Mouse (Mus musculus): ENCODE data around the gene Sptb. TPM values are rescaled to one million over a fixed set of nuclear protein-coding genes. Genes with fewer than 3 reads are reported as not detected.

Gene Sptb
- total RNA-seq, 2 experiments from 2014 or later, result 18.7 to 59.4 TPM

- no peak for DNase-seq
Measured at GRCm38 (mm10) chr12:76673794-76674222, 36.5 kb downstream of the Sptb start.

GRCm38 (mm10) chr12:76672008-76672407, 38.3 kb downstream of the Sptb start:
- DNase-seq, result no peak

GRCm38 (mm10) chr12:76670533-76671086, 39.7 kb downstream of the Sptb start:
- no peak for DNase-seq

GRCm38 (mm10) chr12:76669956-76670530, 40.3 kb downstream of the Sptb start:
- no peak for DNase-seq

GRCm38 (mm10) chr12:76668654-76669419, 41.5 kb downstream of the Sptb start:
- no peak for DNase-seq

GRCm38 (mm10) chr12:76651788-76652345, 58.5 kb downstream of the Sptb start:
- DNase-seq, result peak; percentile 75 to 76

GRCm38 (mm10) chr12:76649708-76650687, 60.3 kb downstream of the Sptb start:
- DNase-seq, result peak; percentile 83 to 85

- DNase-seq, result no peak
Measured at GRCm38 (mm10) chr12:76645222-76646110, 64.9 kb downstream of the Sptb start.

- DNase-seq, result no peak
Measured at GRCm38 (mm10) chr12:76643679-76644078, 66.7 kb downstream of the Sptb start.

- DNase-seq, result peak; percentile 64 to 76
Measured at GRCm38 (mm10) chr12:76642616-76643015, 67.7 kb downstream of the Sptb start.

- DNase-seq, result peak in 1 of 2 experiments; percentile 32
Measured at GRCm38 (mm10) chr12:76640620-76641019, 69.7 kb downstream of the Sptb start.

GRCm38 (mm10) chr12:76634899-76635693, 75.3 kb downstream of the Sptb start:
- no peak for DNase-seq

- no peak for DNase-seq
Measured at GRCm38 (mm10) chr12:76623374-76623773, 87.0 kb downstream of the Sptb start.

- no peak for DNase-seq
Measured at GRCm38 (mm10) chr12:76619847-76620246, 90.5 kb downstream of the Sptb start.

GRCm38 (mm10) chr12:76618175-76618574, 92.2 kb downstream of the Sptb start:
- DNase-seq, result no peak

GRCm38 (mm10) chr12:76615580-76615937, 94.8 kb downstream of the Sptb start:
- DNase-seq, result no peak

GRCm38 (mm10) chr12:76614868-76615579, 95.3 kb downstream of the Sptb start:
- no peak for DNase-seq

GRCm38 (mm10) chr12:76612621-76613020, 97.7 kb downstream of the Sptb start:
- peak; percentile 67 to 83 for DNase-seq

GRCm38 (mm10) chr12:76608997-76609565, 101.3 kb downstream of the Sptb start:
- DNase-seq, result peak in 1 of 2 experiments; percentile 41
